Mouse (Mus musculus): ENCODE data around the gene Pprc1. TPM values are rescaled to one million over a fixed set of nuclear protein-coding genes. Genes with fewer than 3 reads are reported as not detected.
A peak's percentile ranks its signal among the peaks of the same experiment; 100 is the strongest.

Gene Pprc1
- 10 to 100 TPM; 12.2 to 21.8 TPM for total RNA-seq (2021)
- long read RNA-seq, experiment 1, full-length matches to known transcripts, result 1 of 2 reads
- long read RNA-seq, experiment 1, partial matches to known transcripts, result 0 of 2 reads
- long read RNA-seq, experiment 1, other reads (novel, unspliced or antisense), result 1 of 2 reads
- long read RNA-seq, experiment 2, partial matches to known transcripts, result 0 of 1 reads
- long read RNA-seq, experiment 2, other reads (novel, unspliced or antisense), result 1 of 1 reads

DNA sequence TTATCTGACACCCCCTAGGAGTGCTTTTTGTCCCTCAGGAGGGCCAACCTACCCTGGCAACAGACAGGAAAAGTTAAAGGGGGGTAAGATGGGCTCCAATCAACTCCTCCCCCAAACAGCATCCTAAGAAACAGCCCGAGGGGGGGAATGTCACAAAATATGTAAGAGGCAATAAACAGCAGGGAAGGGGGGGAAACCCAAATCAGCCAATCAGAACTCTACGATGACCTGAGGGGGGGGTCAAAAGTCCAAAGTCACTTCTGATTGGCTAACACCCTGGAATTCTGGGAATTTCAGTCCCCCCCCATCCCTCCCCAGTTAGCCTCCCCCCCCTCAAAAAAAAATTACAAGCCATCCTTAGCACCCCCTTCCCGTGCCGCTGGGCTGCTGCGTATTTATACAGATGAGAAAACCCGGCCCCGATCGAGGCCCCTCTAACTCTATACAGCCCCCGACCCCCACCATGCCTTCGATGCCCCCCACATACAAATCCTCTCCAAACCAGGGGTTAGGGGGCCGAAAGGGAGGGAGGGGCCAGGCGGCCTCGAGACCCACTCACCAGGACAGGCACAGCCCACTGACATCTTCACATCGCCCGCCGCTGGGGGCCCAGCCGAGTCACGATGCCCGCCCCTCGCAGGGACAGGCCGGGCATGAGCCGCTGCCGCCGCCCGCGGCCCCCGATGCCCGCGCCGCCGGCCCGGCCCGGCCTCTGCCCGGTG, at the start of gene Pprc1:
Gene Pprc1 (plus strand): TSS at position 616 of the 722 bp plus-strand sequence.
- peak in 1 of 2 experiments; percentile 53 for DNase-seq
- intact Hi-C loops (cut with DNase I), result no loop called here

DNA sequence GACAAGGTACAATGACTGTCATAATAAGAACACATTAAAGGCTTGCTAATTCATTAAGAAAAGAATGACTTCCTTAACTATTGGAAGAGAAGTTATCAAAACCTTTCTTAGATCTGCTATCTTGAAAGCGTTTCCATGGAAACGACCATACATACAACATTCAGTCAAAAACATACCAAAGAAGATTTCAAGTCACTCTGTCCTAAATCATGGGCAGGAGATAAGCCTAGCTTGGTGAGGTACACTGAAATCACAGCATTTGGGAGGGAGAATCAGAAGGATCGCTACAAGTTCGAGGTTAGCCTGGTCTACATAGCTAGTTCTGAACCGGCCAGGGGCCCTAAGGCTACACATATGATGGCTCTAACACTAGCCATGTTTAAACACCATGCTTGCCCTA, 47.3 kb upstream of the Pprc1 start:
- intact Hi-C loops (cut with DNase I), result no loop called here
- DNase-seq, result no peak

DNA sequence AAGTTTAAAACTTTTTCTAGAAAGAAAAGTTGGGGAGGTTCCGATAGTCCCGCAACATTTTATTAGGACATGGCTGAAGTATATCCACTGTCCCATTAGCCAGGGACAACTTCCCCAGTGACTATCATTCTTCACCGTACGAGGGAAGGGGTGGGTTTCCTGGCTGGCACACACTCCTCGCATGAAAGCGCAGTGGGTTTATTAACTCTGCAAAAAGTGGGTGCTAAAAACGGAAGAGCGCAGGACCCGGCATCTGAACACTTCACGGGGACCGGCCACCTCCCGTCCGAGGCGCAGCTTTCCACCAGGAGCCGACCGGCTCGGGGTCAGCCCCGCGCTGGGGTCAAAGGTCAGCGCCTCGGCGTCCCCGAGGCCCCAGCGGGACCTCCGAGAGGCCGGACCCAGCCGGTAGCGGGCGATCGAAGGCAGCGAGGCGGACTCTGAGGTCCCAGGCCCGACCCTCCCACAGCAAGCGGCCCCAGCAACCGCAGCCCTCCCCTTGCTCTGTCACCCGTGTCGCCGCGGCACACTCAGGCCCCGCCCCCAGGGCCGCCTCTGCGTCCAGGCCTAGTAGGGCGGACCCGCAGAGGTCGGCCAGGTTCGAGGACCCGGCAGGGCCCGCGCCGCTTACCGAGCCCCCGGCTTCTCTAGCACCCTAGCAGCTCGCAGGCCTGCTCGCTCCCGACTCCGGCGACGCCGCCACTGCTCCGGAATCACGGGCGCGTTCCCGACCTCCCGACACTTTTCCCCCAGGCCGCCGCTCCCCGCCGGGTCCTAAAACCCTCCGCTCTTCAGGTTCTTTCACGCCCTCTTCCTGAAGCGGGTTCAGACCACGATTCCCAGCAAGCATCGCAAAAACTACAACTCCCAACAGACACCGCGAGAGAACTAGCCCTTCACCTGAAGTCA, 46.6 kb upstream of the Pprc1 start, which contains the start of gene Armh3:
Gene Armh3 (minus strand): TSS at position 704 of the 909 bp plus-strand sequence.
- intact Hi-C loops (cut with DNase I), result no loop called here
- peak; percentile 83 to 90 for DNase-seq

DNA sequence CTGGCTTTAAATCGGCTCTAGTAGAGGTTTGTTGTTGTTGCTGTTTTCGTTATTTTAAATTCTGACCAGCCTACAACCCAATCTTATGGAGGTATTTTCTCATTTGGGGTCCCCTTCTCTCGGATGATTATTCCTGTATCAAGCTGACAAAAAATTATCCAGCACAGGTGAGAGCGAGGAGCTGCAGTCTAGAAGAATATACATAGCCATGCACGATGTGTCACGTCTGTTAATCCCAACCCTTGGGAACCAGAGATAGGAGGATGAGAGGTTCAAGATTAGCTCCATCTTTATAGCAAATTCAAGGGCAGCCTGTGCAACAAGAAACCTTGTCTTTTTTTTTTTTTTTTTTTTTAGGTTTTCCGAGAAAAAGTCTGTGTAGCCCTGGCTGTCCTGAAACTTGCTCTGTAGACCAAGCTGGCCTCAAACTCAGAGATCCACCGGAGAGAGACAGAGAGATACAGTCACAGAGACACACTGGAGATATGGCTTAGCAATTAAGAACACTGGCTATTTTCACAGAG, 45.9 kb upstream of the Pprc1 start:
- no peak for DNase-seq
- intact Hi-C loops (cut with DNase I), result no loop called here

DNA sequence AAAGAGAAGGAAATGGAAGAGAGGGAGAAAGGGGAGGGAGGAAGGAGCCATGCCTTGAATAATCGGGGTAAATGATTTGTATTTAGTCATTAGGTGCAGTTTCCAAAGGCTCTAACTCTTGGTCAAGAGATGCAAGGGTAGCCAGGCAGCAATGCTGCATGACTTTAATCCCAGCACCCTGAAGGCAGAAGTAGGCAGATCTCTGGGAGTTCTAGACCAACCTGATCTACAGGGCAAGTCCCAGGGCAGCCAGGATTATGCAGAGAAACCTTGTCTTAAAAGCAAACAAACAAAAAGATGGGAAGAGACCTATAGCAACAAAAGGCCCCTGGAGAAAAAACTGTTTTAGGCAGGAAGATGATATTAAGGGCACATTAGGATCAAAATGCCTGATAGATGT, 45.3 kb upstream of the Pprc1 start:
- intact Hi-C loops (cut with DNase I), result no loop called here
- DNase-seq, result no peak

DNA sequence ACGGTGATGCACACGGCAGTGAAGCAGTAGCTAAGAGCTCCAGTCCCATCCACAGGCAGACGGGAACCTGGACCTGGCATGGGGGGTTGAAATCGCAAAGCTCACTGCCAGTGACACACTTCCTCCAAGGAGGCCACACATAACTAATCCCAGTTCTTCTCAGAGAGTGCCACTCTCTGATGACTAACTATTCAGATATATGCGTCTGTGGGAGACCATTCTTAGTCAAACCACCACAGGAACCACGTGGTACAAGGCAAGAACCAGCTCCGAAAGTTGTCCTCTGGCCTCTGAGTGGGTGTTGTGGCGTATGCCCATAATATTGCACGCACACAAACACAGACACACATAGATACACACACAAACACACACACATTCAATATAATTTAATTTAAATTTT, 42.4 kb upstream of the Pprc1 start:
- intact Hi-C loops (cut with DNase I), result no loop called here
- no peak for DNase-seq

DNA sequence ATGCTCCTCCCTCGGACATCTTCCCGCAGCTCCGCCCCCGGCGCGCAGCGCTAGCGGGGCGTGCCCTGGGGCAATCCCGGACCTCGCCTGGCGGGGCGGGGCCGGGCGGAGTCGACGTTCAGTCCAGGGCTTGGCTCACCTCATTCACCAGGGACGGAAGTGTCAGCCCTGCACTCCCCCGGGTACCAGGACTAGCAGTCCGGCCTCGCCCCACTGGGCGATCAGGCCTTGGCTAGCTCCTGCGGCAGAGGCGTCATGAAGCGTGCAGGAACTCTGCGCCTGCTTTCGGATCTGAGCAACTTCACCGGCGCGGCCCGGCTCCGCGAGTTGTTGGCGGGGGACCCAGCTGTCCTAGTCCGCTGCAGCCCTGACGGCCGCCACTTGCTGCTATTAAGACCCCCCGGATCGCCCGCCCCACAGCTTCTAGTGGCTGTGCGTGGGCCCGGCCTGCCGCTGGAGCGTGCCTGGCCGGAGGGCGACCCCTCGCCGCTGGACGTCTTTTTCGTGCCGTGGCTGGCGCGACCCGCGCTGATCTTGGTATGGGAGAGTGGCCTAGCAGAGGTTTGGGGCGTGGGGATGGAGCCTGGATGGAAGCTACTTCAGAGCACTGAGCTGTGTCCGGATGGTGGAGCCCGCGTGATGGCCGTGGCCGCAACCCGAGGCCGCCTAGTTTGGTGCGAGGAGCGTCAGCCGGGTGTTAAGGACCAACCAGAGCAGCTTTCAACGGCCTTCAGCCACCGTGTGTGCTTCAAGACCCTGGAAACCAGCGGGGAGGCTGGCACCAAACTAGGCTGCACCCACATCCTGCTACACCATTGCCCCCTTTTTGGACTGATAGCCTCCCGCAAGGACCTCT, 41.1 kb upstream of the Pprc1 start, which contains the start of gene Hps6:
Gene Hps6 (plus strand): TSS at position 138 of the 856 bp plus-strand sequence.
- DNase-seq, result peak; percentile 84 to 85
- intact Hi-C loops (cut with DNase I), result no loop called here

DNA sequence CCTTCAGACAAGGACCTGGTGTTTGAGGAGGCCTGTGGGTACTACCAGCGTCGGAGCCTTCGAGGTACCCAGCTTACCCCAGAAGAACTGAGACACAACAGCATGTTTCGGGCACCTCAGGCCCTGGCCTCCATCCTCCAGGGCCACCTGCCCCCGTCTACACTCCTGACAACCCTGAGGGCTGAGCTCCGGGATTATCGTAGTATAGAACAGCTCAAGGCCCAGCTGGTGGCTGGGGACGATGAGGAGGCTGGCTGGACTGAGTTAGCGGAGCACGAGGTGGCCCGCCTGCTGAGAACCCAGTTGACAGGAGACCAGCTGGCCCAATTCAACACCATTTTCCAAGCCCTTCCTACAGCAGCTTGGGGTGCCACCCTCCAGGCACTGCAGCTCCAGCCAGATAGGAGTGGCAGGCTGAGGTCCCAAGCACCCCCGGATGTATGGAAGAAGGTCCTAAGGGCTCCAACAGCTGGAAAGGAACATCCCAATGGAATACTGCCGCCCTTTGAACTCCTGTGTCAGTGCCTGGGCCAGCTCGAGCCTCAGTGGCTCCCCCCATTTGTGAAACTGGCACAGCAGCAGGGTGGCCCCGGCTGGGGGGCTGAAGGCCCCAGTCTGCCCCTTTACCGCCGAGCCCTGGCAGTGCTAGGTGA, 39.7 kb upstream of the Pprc1 start:
- no peak for DNase-seq
- intact Hi-C loops (cut with DNase I), result no loop called here

DNA sequence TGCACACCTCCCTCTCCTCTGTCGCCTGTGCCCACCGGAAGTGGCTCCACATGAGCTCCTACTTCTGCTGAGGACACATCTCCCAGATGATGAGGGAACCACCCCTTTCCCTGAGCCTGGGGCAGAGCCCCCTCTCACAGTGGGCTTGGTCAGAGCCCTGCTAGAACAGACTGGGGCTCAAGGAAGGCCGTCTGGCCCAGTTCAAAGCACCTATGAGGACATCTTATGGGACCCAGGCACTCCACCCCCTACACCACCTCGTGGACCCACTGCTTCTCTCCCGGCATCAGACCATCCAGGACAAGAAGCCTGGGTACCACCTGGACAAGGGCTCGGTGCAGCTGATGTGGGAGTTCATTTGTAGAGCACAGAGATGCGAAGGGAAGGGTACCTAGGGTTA, 39.0 kb upstream of the Pprc1 start:
- intact Hi-C loops (cut with DNase I), result no loop called here
- no peak for DNase-seq

DNA sequence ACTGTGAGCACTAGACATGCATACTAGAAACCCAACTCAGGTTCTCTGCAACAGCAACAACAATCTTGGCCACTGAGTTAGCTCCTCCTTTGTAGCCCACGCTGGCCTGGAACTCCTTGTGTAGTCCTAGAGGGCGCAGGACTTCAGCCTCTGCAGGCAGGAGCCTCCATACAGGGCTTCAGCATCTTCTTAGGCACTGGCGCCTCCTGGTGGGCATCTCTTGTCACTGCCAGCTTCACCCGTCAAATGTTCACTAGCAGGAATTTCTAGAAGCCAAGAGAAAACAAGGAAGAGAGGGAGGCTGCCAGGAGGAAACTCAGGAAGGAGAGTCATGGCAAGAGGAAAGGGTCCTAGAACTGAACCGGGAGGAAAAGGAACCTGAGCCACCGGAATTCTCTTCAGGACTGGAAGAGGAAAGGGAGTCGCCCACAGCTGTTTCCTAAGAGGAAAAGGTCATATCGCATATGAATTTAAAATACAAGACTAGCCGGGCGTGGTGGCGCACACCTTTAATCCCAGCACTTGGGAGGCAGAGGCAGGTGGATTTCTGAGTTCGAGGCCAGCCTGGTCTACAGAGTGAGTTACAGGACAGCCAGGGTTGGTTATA, 30.0 kb upstream of the Pprc1 start:
- intact Hi-C loops (cut with DNase I), result loop anchor here (5.0 kb wide), 1 partner anchor 202 kb away; no protein-coding TSS in a partner anchor
- DNase-seq, result peak; percentile 86 to 88

DNA sequence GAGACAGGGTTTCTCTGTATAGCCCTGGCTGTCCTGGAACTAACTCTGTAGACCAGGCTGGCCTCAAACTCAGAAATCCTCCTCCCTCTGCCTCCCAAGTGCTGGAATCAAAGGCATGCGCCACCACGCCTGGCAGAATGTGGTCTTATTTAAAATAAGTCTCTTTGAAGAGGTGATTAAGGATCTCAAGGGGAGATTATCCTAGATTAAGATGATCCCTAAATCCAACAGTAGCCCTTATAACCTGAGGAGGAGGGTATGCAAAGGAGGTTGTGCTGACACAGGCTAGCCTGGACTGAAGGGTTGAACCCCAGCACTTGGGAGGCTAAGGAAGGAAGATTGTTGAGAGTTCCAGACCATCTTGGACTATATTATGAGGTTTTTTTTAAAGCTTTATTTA, 28.7 kb upstream of the Pprc1 start:
- intact Hi-C loops (cut with DNase I), result no loop called here
- DNase-seq, result no peak

DNA sequence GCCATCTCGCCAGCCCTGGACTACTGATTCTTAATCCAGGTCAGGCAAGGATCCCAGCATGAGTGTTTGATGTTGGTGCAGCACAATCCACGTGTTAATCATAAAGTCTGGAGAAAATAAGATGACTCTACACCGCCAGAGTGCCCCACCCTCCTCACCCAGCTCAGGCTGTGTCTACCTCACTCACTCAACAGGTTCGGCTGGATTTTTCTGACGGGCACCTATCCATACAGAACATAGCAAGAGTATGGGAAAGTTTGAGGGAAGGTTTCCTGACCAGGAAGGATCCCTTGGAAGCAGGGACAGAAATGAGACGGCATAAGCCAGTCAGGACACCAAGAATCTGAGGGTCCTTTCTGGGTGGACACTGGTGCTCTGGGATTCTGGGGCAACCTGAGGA, 19.7 kb upstream of the Pprc1 start:
- no peak for DNase-seq
- intact Hi-C loops (cut with DNase I), result no loop called here

DNA sequence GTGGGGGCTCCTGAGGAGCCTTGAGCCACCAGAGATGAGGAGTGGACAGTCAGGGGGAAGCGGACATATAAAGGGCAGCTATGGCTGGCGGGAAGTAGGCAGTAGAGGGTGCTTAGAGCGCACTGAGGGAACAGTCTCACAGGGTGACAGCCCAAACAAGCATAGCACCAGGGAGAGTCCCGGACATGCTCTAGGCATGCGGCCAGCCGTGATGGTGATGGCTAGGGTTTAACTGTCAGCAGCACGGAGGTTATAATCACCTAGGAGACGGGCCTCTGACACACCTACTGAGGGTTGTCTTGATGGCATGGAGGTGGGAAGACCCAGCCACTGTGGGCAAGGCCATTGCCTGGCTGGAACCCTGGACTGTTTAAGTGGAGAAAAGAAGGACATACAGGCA, 18.1 kb upstream of the Pprc1 start:
- intact Hi-C loops (cut with DNase I), result no loop called here
- DNase-seq, result no peak

DNA sequence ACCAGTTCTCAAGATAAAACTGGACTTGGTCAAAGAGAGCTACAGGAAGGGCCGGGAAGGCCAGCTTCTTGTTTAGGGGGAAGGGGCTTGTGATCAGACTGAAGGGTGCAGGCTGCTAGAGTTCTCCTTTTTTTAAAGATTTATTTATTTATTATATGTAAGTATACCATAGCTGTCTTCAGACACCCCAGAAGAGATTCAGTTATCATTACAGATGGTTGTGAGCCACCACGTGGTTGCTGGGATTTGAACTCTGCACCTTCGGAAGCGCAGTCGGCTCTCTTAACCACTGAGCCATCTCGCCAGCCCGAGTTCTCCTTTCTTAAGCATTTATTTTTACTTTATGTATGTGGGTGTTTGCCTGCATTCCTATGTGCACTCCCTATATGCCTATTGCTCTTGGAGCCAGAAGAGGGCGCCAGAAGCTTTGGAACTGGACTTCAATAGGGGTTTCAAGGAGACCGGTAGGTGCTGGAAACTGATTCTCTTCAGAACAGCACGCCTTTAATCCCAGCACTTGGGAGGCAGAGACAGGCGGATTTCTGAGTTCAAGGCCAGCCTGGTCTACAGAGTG, 15.9 kb upstream of the Pprc1 start:
- intact Hi-C loops (cut with DNase I), result no loop called here
- DNase-seq, result no peak

DNA sequence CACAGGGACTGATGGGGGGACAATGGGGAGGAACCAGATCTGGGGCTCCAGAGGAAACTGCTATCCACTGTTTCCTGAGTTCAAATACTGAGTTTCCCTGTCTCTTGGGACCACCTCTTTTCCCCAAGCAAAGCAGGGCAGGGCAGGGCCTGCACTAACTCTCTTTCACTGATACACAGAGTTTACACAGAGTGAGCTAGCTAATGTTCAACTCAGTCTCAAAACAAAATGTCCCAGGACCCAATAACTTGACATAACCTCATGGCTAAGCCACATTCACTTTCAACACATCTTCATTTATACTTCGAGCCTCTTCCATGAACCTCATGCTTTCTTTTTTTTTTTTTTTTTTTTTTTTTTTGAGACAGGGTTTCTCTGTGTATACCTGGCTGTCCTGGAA, 15.0 kb upstream of the Pprc1 start:
- DNase-seq, result no peak

DNA sequence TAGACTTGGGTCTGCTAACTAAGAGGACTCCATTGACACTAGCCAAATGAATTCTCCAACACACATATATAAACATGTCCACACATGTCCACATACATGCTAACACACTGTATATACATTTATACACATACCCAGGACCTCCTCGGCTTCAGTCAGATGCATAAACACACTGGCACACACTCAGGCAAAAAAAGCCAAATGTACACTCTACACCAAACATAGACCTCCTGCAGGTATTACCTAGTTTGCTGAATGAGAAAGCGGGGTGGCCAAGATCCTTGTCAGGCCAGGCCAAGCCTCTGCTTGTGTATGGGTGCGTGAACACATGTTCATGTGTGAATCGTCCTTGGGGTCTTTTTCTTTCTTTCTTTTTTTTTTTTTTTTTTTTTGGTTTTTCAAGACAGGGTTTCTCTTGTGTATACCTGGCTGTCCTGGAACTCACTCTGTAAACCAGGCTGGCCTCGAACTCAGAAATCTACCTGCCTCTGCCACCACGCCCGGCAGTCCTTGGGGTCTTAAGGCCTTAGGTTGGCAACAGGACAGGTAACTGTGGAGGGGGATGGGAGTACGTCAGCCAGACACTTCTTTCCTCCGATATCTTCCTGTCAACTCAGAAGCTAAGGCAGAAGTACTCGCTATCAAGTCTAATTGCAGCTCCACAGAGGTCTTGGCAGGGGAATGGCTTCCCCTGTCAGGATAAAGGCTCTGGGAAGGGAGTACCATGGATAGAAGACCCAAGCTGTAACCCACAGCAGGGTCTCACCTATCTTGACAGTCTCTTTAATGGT, 14.3 kb upstream of the Pprc1 start:
- no peak for DNase-seq
- intact Hi-C loops (cut with DNase I), result no loop called here

More for the DNA sequence above, 15.0 kb upstream of the Pprc1 start:
- intact Hi-C loops (cut with DNase I), result no loop called here

DNA sequence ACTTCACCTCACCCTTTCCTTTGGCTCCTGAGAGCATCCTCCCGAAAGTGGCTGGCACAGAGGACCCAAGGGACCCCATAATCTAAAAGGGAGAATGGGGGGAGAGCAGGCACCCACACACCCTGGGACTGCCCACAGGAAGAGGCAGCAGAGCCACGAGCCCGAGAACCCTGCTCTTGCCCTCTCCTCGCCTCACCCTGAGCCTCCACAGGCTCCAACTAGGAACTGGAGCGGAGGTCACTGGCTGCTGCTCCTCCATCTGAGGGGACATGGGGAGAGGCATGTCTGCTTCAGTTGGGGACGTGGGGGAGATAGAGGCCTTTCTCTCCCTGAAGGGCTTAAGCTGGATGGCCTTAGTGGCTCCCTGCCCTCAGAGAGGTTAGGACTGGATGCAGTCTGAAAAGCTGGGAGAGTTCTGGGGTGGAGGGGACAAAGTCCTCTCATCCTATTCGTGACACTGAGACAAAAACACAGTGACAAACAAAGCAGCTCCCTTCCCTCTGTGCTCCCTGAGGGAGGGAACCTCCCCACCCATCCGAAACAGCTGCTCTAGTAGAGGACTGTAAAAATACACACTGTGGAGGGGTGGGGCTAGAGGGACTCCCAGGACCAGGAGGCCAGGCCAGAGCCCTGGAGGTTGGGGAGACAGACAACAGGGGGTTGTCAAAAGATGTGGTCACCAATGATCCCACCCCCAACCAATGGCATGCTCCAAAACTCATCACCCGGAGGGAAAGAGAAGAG, 12.8 kb upstream of the Pprc1 start:
- intact Hi-C loops (cut with DNase I), result no loop called here
- DNase-seq, result no peak
